Mouse (Mus musculus) testis, postnatal 10 days (tissue): ENCODE data around the gene Tspoap1.

ENCODE experiments used
- DNase-seq: peaks from one replicate; pipeline ENCODE4 v3.0.0; 2021; ENCODE audit warnings: low spot score

The Tspoap1 gene

GRCm38 (mm10) chr11:87759609-87760005 is 734 bp upstream of the Tspoap1 start:
- DNase-seq: no peak

GRCm38 (mm10) chr11:87761181-87761721 is 910 bp downstream of the Tspoap1 start:
- DNase-seq: no peak

GRCm38 (mm10) chr11:87761806-87762701 is 1.7 kb downstream of the Tspoap1 start:
- DNase-seq: no peak

- no peak for DNase-seq
Measured at GRCm38 (mm10) chr11:87762702-87763385, 2.5 kb downstream of the Tspoap1 start.

GRCm38 (mm10) chr11:87763511-87763987 is 3.2 kb downstream of the Tspoap1 start:
- DNase-seq: peak; percentile 68

- no peak for DNase-seq
Measured at GRCm38 (mm10) chr11:87763988-87764876, 3.9 kb downstream of the Tspoap1 start.

GRCm38 (mm10) chr11:87768745-87769144 is 8.4 kb downstream of the Tspoap1 start:
- DNase-seq: no peak

- DNase-seq: peak; percentile 89
Measured at GRCm38 (mm10) chr11:87770989-87771388, 10.6 kb downstream of the Tspoap1 start.

- no peak for DNase-seq
Measured at GRCm38 (mm10) chr11:87772354-87772753, 12.0 kb downstream of the Tspoap1 start.

- peak; percentile 78 for DNase-seq
Measured at GRCm38 (mm10) chr11:87778100-87778765, 17.9 kb downstream of the Tspoap1 start.

- DNase-seq: no peak
Measured at GRCm38 (mm10) chr11:87778915-87779314, 18.6 kb downstream of the Tspoap1 start.

GRCm38 (mm10) chr11:87779392-87779791 is 19.1 kb downstream of the Tspoap1 start:
- DNase-seq: no peak

- DNase-seq: no peak
Measured at GRCm38 (mm10) chr11:87780130-87780529, 19.8 kb downstream of the Tspoap1 start.

- DNase-seq: no peak
Measured at GRCm38 (mm10) chr11:87790088-87790487, 29.7 kb downstream of the Tspoap1 start.

- no peak for DNase-seq
Measured at GRCm38 (mm10) chr11:87793460-87793859, 33.1 kb downstream of the Tspoap1 start, which contains the start of gene Mpo. Gene Mpo (plus strand): TSS chr11:87793581.

GRCm38 (mm10) chr11:87801711-87802275 is 41.5 kb downstream of the Tspoap1 start:
- no peak for DNase-seq

- DNase-seq: no peak
Measured at GRCm38 (mm10) chr11:87802621-87803020, 42.3 kb downstream of the Tspoap1 start.

GRCm38 (mm10) chr11:87805448-87805847 is 45.1 kb downstream of the Tspoap1 start:
- no peak for DNase-seq

- DNase-seq: no peak
Measured at GRCm38 (mm10) chr11:87807433-87807832, 47.1 kb downstream of the Tspoap1 start.

GRCm38 (mm10) chr11:87808236-87808635 is 47.9 kb downstream of the Tspoap1 start:
- no peak for DNase-seq

GRCm38 (mm10) chr11:87811396-87811795 is 51.1 kb downstream of the Tspoap1 start:
- DNase-seq: no peak
